Mouse (Mus musculus) CH12.LX (cell line): Measurements from ENCODE around the gene Arrdc2. TPM values are rescaled to one million over a fixed set of nuclear protein-coding genes. Genes with fewer than 3 reads are reported as not detected.

Experiments used
- DNase-seq: peaks from one replicate; pipeline ENCODE4 v3.0.0-alpha.2; 2013; ENCODE audit errors: extremely low read depth
- H3K27ac ChIP-seq: 2 replicates; pipeline ENCODE4 v1.5.1; 2012; ENCODE audit warnings: low read depth, mild to moderate bottlenecking, control low read depth, moderate library complexity; ENCODE audit not compliant: insufficient read depth
- H3K27me3 ChIP-seq: replicated peaks from 2 replicates; pipeline ENCODE3; 2012; ENCODE audit warnings: inconsistent platforms
- H3K36me3 ChIP-seq, 2 experiments: replicated peaks in 1 of 2; 2 replicates each; pipeline versions ENCODE3 to v1.6.1; 2012; ENCODE audit warnings: inconsistent platforms in 1 of 2, low read length in 1 of 2, mild to moderate bottlenecking in 1 of 2, mixed read lengths in 1 of 2, moderate library complexity in 1 of 2; ENCODE audit not compliant: control insufficient read depth in 1 of 2, insufficient read depth in 1 of 2
- H3K4me1 ChIP-seq, 2 experiments: 2 replicates each; pipeline ENCODE4 v1.6.1; 2012; ENCODE audit warnings: inconsistent platforms in 1 of 2, moderate library complexity in 1 of 2; ENCODE audit not compliant: insufficient read depth in 2 of 2, control insufficient read depth in 1 of 2
- H3K4me2 ChIP-seq: 2 replicates; pipeline ENCODE4 v1.6.1; 2012; ENCODE audit warnings: low read depth, mild to moderate bottlenecking, control low read depth; ENCODE audit not compliant: poor library complexity, insufficient read depth, severe bottlenecking
- H3K4me3 ChIP-seq, 3 experiments: fragments of 150-350 bp in 1 of 3; sonication (generic) in 1 of 3; replicated peaks in 1 of 3; 2 replicates each; pipeline versions ENCODE3 to v1.5.1; 2011 to 2012; ENCODE audit warnings: low read depth in 2 of 3, low read length in 2 of 3, mild to moderate bottlenecking in 2 of 3, moderate library complexity in 2 of 3, control low read depth in 1 of 3, improper control_type of control experiment in 1 of 3, inconsistent platforms in 1 of 3, mixed read lengths in 1 of 3; ENCODE audit not compliant: poor library complexity in 1 of 3
- H3K79me2 ChIP-seq: replicated peaks from 2 replicates; pipeline ENCODE4 v1.6.1; 2012; ENCODE audit warnings: mild to moderate bottlenecking, moderate library complexity; ENCODE audit not compliant: control insufficient read depth, poor library complexity, insufficient read depth, severe bottlenecking; ENCODE audit errors: extremely low read depth
- H3K9ac ChIP-seq: 2 replicates; pipeline ENCODE4 v1.6.1; 2012; ENCODE audit warnings: low read depth, mild to moderate bottlenecking, control low read depth, moderate library complexity; ENCODE audit not compliant: insufficient read depth
- H3K9me3 ChIP-seq: replicated peaks from 2 replicates; pipeline ENCODE3; 2012; ENCODE audit warnings: low read length, inconsistent platforms, mixed read lengths
- CHD2 ChIP-seq: IDR thresholded peaks from 2 replicates; pipeline ENCODE4 v1.6.1; 2011; ENCODE audit warnings: low read length, improper control_type of control experiment
- CTCF ChIP-seq, 2 experiments: IDR thresholded peaks in 1 of 2; conservative IDR thresholded peaks in 1 of 2; 2 replicates each; pipeline ENCODE4 v1.5.1; 2011 to 2012; ENCODE audit warnings: low read depth in 2 of 2, low read length in 2 of 2, improper control_type of control experiment in 1 of 2, inconsistent platforms in 1 of 2, mild to moderate bottlenecking in 1 of 2, moderate library complexity in 1 of 2
- EP300 ChIP-seq: IDR thresholded peaks from 2 replicates; pipeline ENCODE4 v1.6.1; 2011; ENCODE audit warnings: low read length, improper control_type of control experiment
- ETS1 ChIP-seq: conservative IDR thresholded peaks from 2 replicates; pipeline ENCODE4 v1.6.1; 2012; ENCODE audit warnings: low read depth, mild to moderate bottlenecking, inconsistent platforms, low read length, improper control_type of control experiment, moderate library complexity
- JUN ChIP-seq: IDR thresholded peaks from 2 replicates; pipeline ENCODE4 v1.6.1; 2011; ENCODE audit warnings: low read depth, mild to moderate bottlenecking, low read length, improper control_type of control experiment, moderate library complexity; ENCODE audit not compliant: insufficient read depth
- MAFK ChIP-seq: IDR thresholded peaks from 2 replicates; pipeline ENCODE4 v1.6.1; 2011; ENCODE audit warnings: low read length, improper control_type of control experiment; ENCODE audit not compliant: insufficient replicate concordance
- MAX ChIP-seq: IDR thresholded peaks from 2 replicates; pipeline ENCODE4 v1.6.1; 2011; ENCODE audit warnings: low read length, improper control_type of control experiment
- MEF2A ChIP-seq: IDR thresholded peaks from 2 replicates; pipeline ENCODE4 v1.6.1; 2014; ENCODE audit warnings: low read depth, mild to moderate bottlenecking, inconsistent platforms, low read length, improper control_type of control experiment, borderline replicate concordance
- MXI1 ChIP-seq: IDR thresholded peaks from 2 replicates; pipeline ENCODE4 v1.6.1; 2011; ENCODE audit warnings: mild to moderate bottlenecking, low read depth, low read length, improper control_type of control experiment
- NRF1 ChIP-seq: IDR thresholded peaks from 2 replicates; pipeline ENCODE4 v1.6.1; 2014; ENCODE audit warnings: low read depth, mild to moderate bottlenecking, inconsistent platforms, low read length, improper control_type of control experiment, moderate library complexity
- PAX5 ChIP-seq: IDR thresholded peaks from 2 replicates; pipeline ENCODE4 v1.6.1; 2012; ENCODE audit warnings: low read length, inconsistent platforms, mixed read lengths
- SIN3A ChIP-seq: IDR thresholded peaks from 2 replicates; pipeline ENCODE4 v1.6.1; 2012; ENCODE audit warnings: low read length, improper control_type of control experiment, inconsistent platforms
- SMC3 ChIP-seq: IDR thresholded peaks from 2 replicates; pipeline ENCODE4 v1.6.1; 2011; ENCODE audit warnings: low read depth, low read length, improper control_type of control experiment
- ZC3H11A ChIP-seq: IDR thresholded peaks from 2 replicates; pipeline ENCODE4 v1.6.1; 2012; ENCODE audit warnings: low read depth, mild to moderate bottlenecking, inconsistent platforms, low read length, improper control_type of control experiment
- ZKSCAN1 ChIP-seq: IDR thresholded peaks from 2 replicates; pipeline ENCODE4 v1.6.1; 2012; ENCODE audit warnings: low read depth, inconsistent platforms, low read length, improper control_type of control experiment, borderline replicate concordance
- ZNF384 ChIP-seq: IDR thresholded peaks from 2 replicates; pipeline ENCODE4 v1.6.1; 2012; ENCODE audit warnings: low read depth, low read length, improper control_type of control experiment, inconsistent platforms
- dilution Hi-C: fragments of 300-500 bp; cut with MboI; formaldehyde crosslinking; loops from 2 replicates; pipeline ENCODE4 v1.14.3; 2020; ENCODE audit warnings: low sequenced_read_pairs; ENCODE audit not compliant: extremely low pct_unique_long_range_greater_than_20kb, extremely low pct_ligation_motif_present
- in situ Hi-C: fragments of 300-500 bp; cut with MboI; formaldehyde crosslinking; loops from 3 replicates; pipeline ENCODE4 v1.14.3; 2019; ENCODE audit warnings: low sequenced_read_pairs, low pct_ligation_motif_present, low pct_unique_long_range_greater_than_20kb, mixed read lengths
- polyA plus RNA-seq: library from polyadenylated mRNA; unstranded; fragments of >175 nt; gene quantifications from 2 replicates; pipeline ENCODE4 v1.2.1, GENCODE M21; 2012; ENCODE audit warnings: low read depth; ENCODE audit not compliant: insufficient read length
- total RNA-seq, 2 experiments: library from RNA; depleted of rRNA; stranded (reverse); fragments of 300-350 nt in 1 of 2; fragments of >200 nt in 1 of 2; gene quantifications; 2 replicates each; pipeline ENCODE4 v1.2.3; 2012 to 2014

Arrdc2 gene
- total and polyA plus RNA-seq, 3 experiments: 5.6 to 8.0 (median 6.1) TPM

DNA sequence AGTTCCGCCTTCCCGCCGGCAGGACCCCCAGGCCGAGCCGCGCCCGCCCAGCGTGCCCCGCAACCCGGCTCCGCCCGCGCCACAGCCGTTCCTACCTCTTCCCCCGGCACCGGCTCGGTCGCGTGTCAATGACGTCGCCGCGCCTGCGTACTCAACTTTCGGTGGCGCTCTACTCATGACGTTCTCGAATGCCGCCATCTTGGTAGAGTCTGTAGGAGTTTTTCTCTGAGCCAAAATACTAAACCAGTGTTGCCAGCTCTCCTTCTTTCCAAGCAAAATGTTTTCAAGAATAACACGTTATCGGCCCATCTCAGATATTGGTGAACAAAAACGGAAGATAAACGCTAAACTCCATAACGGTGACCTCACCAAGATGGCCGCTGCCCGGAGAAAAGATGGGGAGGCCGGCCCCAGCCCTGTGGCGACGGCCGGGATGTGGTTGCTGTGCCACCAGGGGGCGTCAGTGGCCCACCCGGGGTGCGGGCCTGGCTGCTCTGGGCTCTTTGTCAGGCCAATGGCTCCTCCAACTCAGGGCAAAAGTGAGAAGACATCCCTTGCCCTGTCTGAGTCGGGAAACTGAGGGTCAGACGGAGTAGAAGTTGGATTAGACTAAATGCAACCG, 34.0 kb upstream of the Arrdc2 start, which contains the start of gene Ccdc124 (continued):
- peak; percentile 60 for TF ChIP-seq MEF2A
- no peak; the same call in 1 of the 2 replicates for TF ChIP-seq JUN
- TF ChIP-seq CTCF (conservative IDR thresholded peaks at IDR 0.05 in 1 of 2, IDR thresholded peaks at IDR 0.05 in 1 of 2; ENCODE audit: low read depth in 2 of 2, low read length in 2 of 2): peak; percentile 45 to 95
- TF ChIP-seq ETS1: no peak
- peak; percentile 84 for TF ChIP-seq SMC3
- TF ChIP-seq PAX5: no peak
- TF ChIP-seq ZNF384: no peak

GRCm38 (mm10) chr8:70872643-70873363, 33.3 kb upstream of the Arrdc2 start:
- H3K27me3 ChIP-seq: no peaks in the 10 kb centered on the region
- peak overlapping the region; percentile 52 for H3K4me2 ChIP-seq
- in situ Hi-C loops (no loop called here), dilution Hi-C loops (no loop called here)
- H3K79me2 ChIP-seq: no peaks in the 10 kb centered on the region
- peak overlapping the region; percentile 64 for H3K9ac ChIP-seq
- TF ChIP-seq ZKSCAN1: peak; percentile 74; the same call in 1 of the 2 replicates
- TF ChIP-seq SMC3: no peak
- TF ChIP-seq ZC3H11A: no peak
- no peak for TF ChIP-seq MAX
- no peak for TF ChIP-seq NRF1
- no peak for TF ChIP-seq EP300
- TF ChIP-seq ZNF384: no peak
- TF ChIP-seq MAFK: no peak
- H3K4me3 ChIP-seq: peak overlapping the region; percentile 74 to 80 (median 80)
- peaks cover 7 to 34% of the 10 kb centered on the region in 2 experiments for H3K4me1 ChIP-seq
- peaks cover 11 to 33% of the 10 kb centered on the region in 2 experiments for H3K36me3 ChIP-seq
- H3K9me3 ChIP-seq: no peaks in the 10 kb centered on the region
- DNase-seq: no peak
- no peak overlapping the region for H3K27ac ChIP-seq

GRCm38 (mm10) chr8:70871195-70871807, 31.8 kb upstream of the Arrdc2 start:
- H3K9ac ChIP-seq: no peak overlapping the region
- no peaks in the 10 kb centered on the region for H3K79me2 ChIP-seq
- no peak overlapping the region for H3K27ac ChIP-seq
- no peak overlapping the region for H3K4me3 ChIP-seq
- H3K36me3 ChIP-seq: peaks cover 14 to 44% of the 10 kb centered on the region in 2 experiments
- no peak for TF ChIP-seq ETS1
- TF ChIP-seq CHD2: no peak
- no peak for TF ChIP-seq ZKSCAN1
- TF ChIP-seq SIN3A: no peak
- TF ChIP-seq MXI1: no peak
- TF ChIP-seq NRF1: no peak
- no peaks in the 10 kb centered on the region for H3K9me3 ChIP-seq
- H3K4me1 ChIP-seq: peaks cover 7 to 42% of the 10 kb centered on the region in 2 experiments
- no peak overlapping the region for H3K4me2 ChIP-seq
- dilution Hi-C loops: no loop called here
- no peaks in the 10 kb centered on the region for H3K27me3 ChIP-seq
- in situ Hi-C loops: no loop called here
- DNase-seq: no peak
